Mouse (Mus musculus): Measurements from ENCODE around the gene Cpd. TPM values are rescaled to one million over a fixed set of nuclear protein-coding genes. Genes with fewer than 3 reads are reported as not detected.

The Cpd gene
- polyA plus RNA-seq, 1 experiment from 2014 or later, result 14.7 TPM

- H3K27me3 ChIP-seq (ENCODE audit: control insufficient read depth, insufficient read depth, low read length), result no peaks in the 10 kb centered on the region
- no peak overlapping the region for H3K4me3 ChIP-seq (ENCODE audit: low read depth, low read length)
- no peak overlapping the region for H3K27ac ChIP-seq (ENCODE audit: low read depth, low read length)
- no peak overlapping the region for H3K4me2 ChIP-seq (ENCODE audit: low read depth)
- DNase-seq (ENCODE audit: low spot score), result no peak
- no peak overlapping the region for H3K9ac ChIP-seq (ENCODE audit: low read length)
- no peaks in the 10 kb centered on the region for H3K4me1 ChIP-seq (ENCODE audit: control insufficient read depth, insufficient read depth, low read length)
- 84% methylated on average over 7 of the region's 7 CpGs for WGBS
- ATAC-seq (ENCODE audit: insufficient read depth, low FRiP score, low TSS enrichment), result no peak
- no peaks in the 10 kb centered on the region for H3K9me3 ChIP-seq (ENCODE audit: control insufficient read depth, low read length)
- H3K36me3 ChIP-seq (ENCODE audit: control insufficient read depth, insufficient read depth, low read length), result peaks cover 7% of the 10 kb centered on the region; the same call in 1 of the 2 replicates
Measured at GRCm38 (mm10) chr11:76744550-76744949, 102.3 kb downstream of the Cpd start.

GRCm38 (mm10) chr11:76742511-76742910 is 104.3 kb downstream of the Cpd start:
- no peak overlapping the region for H3K4me3 ChIP-seq (ENCODE audit: low read depth, low read length)
- H3K36me3 ChIP-seq (ENCODE audit: control insufficient read depth, insufficient read depth, low read length), result peaks cover 7% of the 10 kb centered on the region; the same call in 1 of the 2 replicates
- H3K4me2 ChIP-seq (ENCODE audit: low read depth), result no peak overlapping the region
- no peak overlapping the region for H3K9ac ChIP-seq (ENCODE audit: low read length)
- ATAC-seq (ENCODE audit: insufficient read depth, low FRiP score, low TSS enrichment), result no peak
- H3K9me3 ChIP-seq (ENCODE audit: control insufficient read depth, low read length), result no peaks in the 10 kb centered on the region
- WGBS, result 96% methylated on average over 7 of the region's 7 CpGs
- H3K27me3 ChIP-seq (ENCODE audit: control insufficient read depth, insufficient read depth, low read length), result no peaks in the 10 kb centered on the region
- H3K4me1 ChIP-seq (ENCODE audit: control insufficient read depth, insufficient read depth, low read length), result no peaks in the 10 kb centered on the region
- H3K27ac ChIP-seq (ENCODE audit: low read depth, low read length), result no peak overlapping the region
- no peak for DNase-seq (ENCODE audit: low spot score)

- Histone ChIP-seq H3K4me3 (ENCODE audit: low read depth, low read length) (no peak overlapping the region), H3K9ac (ENCODE audit: low read length) (no peak overlapping the region), H3K4me1 (ENCODE audit: control insufficient read depth, insufficient read depth, low read length) (no peaks in the 10 kb centered on the region), H3K27me3 (ENCODE audit: control insufficient read depth, insufficient read depth, low read length) (no peaks in the 10 kb centered on the region), H3K27ac (ENCODE audit: low read depth, low read length) (no peak overlapping the region), H3K9me3 (ENCODE audit: control insufficient read depth, low read length) (no peaks in the 10 kb centered on the region), H3K36me3 (ENCODE audit: control insufficient read depth, insufficient read depth, low read length) (peaks cover 5% of the 10 kb centered on the region; the same call in 1 of the 2 replicates), H3K4me2 (ENCODE audit: low read depth) (no peak overlapping the region)
- ATAC-seq (ENCODE audit: insufficient read depth, low FRiP score, low TSS enrichment) (no peak), DNase-seq (ENCODE audit: low spot score) (no peak)
- 76% methylated on average over 4 of the region's 6 CpGs for WGBS
Measured at GRCm38 (mm10) chr11:76739125-76739524, 107.7 kb downstream of the Cpd start.

GRCm38 (mm10) chr11:76735753-76736324 is 111.0 kb downstream of the Cpd start:
- H3K36me3 ChIP-seq (ENCODE audit: control insufficient read depth, insufficient read depth, low read length), result peaks cover 4% of the 10 kb centered on the region; the same call in 1 of the 2 replicates
- no peak for ATAC-seq (ENCODE audit: insufficient read depth, low FRiP score, low TSS enrichment)
- WGBS, result 84% methylated on average over 4 of the region's 4 CpGs

GRCm38 (mm10) chr11:76734560-76734959 is 112.3 kb downstream of the Cpd start:
- Histone ChIP-seq H3K4me1 (ENCODE audit: control insufficient read depth, insufficient read depth, low read length) (no peaks in the 10 kb centered on the region), H3K4me2 (ENCODE audit: low read depth) (no peak overlapping the region), H3K4me3 (ENCODE audit: low read depth, low read length) (no peak overlapping the region), H3K9me3 (ENCODE audit: control insufficient read depth, low read length) (no peaks in the 10 kb centered on the region), H3K27me3 (ENCODE audit: control insufficient read depth, insufficient read depth, low read length) (no peaks in the 10 kb centered on the region), H3K27ac (ENCODE audit: low read depth, low read length) (no peak overlapping the region), H3K36me3 (ENCODE audit: control insufficient read depth, insufficient read depth, low read length) (peaks cover 5% of the 10 kb centered on the region; the same call in 1 of the 2 replicates), H3K9ac (ENCODE audit: low read length) (no peak overlapping the region)
- WGBS, result 56% methylated on average over 3 of the region's 3 CpGs
- DNase-seq (ENCODE audit: low spot score), result no peak
- ATAC-seq (ENCODE audit: insufficient read depth, low FRiP score, low TSS enrichment), result no peak

More at GRCm38 (mm10) chr11:76735753-76736324, 111.0 kb downstream of the Cpd start:
- Histone ChIP-seq H3K4me2 (ENCODE audit: low read depth) (no peak overlapping the region), H3K4me3 (ENCODE audit: low read depth, low read length) (no peak overlapping the region), H3K27ac (ENCODE audit: low read depth, low read length) (no peak overlapping the region), H3K9me3 (ENCODE audit: control insufficient read depth, low read length) (no peaks in the 10 kb centered on the region), H3K9ac (ENCODE audit: low read length) (no peak overlapping the region), H3K27me3 (ENCODE audit: control insufficient read depth, insufficient read depth, low read length) (no peaks in the 10 kb centered on the region), H3K4me1 (ENCODE audit: control insufficient read depth, insufficient read depth, low read length) (no peaks in the 10 kb centered on the region)
- no peak for DNase-seq (ENCODE audit: low spot score)

GRCm38 (mm10) chr11:76730650-76731049 is 116.2 kb downstream of the Cpd start:
- ATAC-seq (ENCODE audit: insufficient read depth, low FRiP score, low TSS enrichment) (no peak), DNase-seq (ENCODE audit: low spot score) (no peak)
- no peak overlapping the region for H3K27ac ChIP-seq (ENCODE audit: low read depth, low read length)
- no peak overlapping the region for H3K9ac ChIP-seq (ENCODE audit: low read length)
- no peak overlapping the region for H3K4me3 ChIP-seq (ENCODE audit: low read depth, low read length)
- H3K36me3 ChIP-seq (ENCODE audit: control insufficient read depth, insufficient read depth, low read length), result 0 out of 2 replicates have a peak, but pooled peaks cover 4% of the 10 kb centered on the region
- H3K4me1 ChIP-seq (ENCODE audit: control insufficient read depth, insufficient read depth, low read length), result no peaks in the 10 kb centered on the region
- no peaks in the 10 kb centered on the region for H3K27me3 ChIP-seq (ENCODE audit: control insufficient read depth, insufficient read depth, low read length)
- no peaks in the 10 kb centered on the region for H3K9me3 ChIP-seq (ENCODE audit: control insufficient read depth, low read length)
- 88% methylated on average over 3 of the region's 3 CpGs for WGBS
- H3K4me2 ChIP-seq (ENCODE audit: low read depth), result no peak overlapping the region

Other genes starting within 250 kb of the Cpd start
- 43.2 and 44.9 TPM in 2 replicates for gene Abr, start 224.7 kb downstream of the Cpd start, polyA plus RNA-seq (2014; fragmentation: Nextera tagmentation; extraction: Ambion mirVana)
- gene Bhlha9, start 174.5 kb downstream of the Cpd start, polyA plus RNA-seq (2014; fragmentation: Nextera tagmentation; extraction: Ambion mirVana), result not detected in 2 replicates
- 0.53 and 0.57 TPM in 2 replicates for gene Trarg1, start 167.2 kb downstream of the Cpd start, polyA plus RNA-seq (2014; fragmentation: Nextera tagmentation; extraction: Ambion mirVana)
- 30.1 and 36.4 TPM in 2 replicates for gene Gosr1, start 83.4 kb downstream of the Cpd start, polyA plus RNA-seq (2014; fragmentation: Nextera tagmentation; extraction: Ambion mirVana)
- gene Tmigd1, start 55.1 kb upstream of the Cpd start, polyA plus RNA-seq (2014; fragmentation: Nextera tagmentation; extraction: Ambion mirVana), result 0.39 TPM in 1 of 2 replicates, not detected in the other
- gene Blmh, start 77.8 kb upstream of the Cpd start, polyA plus RNA-seq (2014; fragmentation: Nextera tagmentation; extraction: Ambion mirVana), result 175 and 180 TPM in 2 replicates
- gene Slc6a4, start 151.6 kb upstream of the Cpd start, polyA plus RNA-seq (2014; fragmentation: Nextera tagmentation; extraction: Ambion mirVana), result 0.47 and 1.5 TPM in 2 replicates
- 49.1 and 55.7 TPM in 2 replicates for gene Nsrp1, start 231.4 kb upstream of the Cpd start, polyA plus RNA-seq (2014; fragmentation: Nextera tagmentation; extraction: Ambion mirVana)